Mouse (Mus musculus): Measurements from ENCODE around the gene Clcn7.

Gene Clcn7

DNA sequence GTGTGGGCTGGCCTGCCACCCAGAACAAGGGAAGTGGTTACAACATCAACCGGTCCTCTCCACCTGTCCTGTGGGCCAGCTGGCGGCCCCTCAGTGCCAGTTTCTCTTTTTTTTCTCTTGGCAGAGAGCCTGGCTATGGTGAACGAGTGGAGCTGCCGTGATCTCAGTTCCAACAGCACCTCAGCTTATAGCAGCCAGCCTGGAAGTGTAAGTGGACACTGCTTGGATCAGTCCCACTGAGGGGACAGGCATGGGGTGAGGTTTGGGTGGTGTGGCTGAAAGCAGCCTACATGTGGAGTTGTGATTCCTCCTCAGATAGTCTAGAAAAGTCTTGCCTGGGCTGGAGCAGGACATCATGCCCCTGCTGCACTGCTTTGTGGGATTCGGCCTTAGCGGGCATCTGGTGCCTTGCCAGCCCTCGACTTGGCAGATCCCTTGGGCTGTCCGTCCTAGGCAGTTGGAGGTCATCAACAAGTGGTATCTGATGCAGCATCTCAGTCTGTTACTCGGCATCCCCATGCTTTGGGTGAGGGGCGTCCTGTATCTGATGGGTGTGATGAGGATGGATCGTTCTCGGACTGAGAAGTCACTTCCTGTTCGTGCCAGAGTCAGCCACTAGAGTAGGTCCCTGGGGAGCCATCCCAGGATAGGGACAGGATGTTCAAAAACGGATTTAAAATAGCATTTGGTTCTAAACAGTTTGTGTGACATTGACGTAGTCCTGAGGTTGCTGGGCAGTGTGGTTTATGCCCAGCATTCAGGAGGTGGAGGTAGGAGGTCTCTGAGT is 77.7 kb downstream of the Clcn7 start:
- DNase-seq (ENCODE audit: low spot score in 2 of 2): no peak

GRCm38 (mm10) chr17:25211705-25212104 is 78.5 kb downstream of the Clcn7 start:
- DNase-seq (ENCODE audit: low spot score in 2 of 2): no peak
